Mouse (Mus musculus): ENCODE measurements around the gene Znhit1.
A peak's percentile ranks its signal among the peaks of the same experiment; 100 is the strongest.

Gene Znhit1

GRCm38 (mm10) chr5:136933930-136934329 lies 53.9 kb downstream of the Znhit1 start:
- no peak for TF ChIP-seq CTCF (conservative IDR thresholded peaks at IDR 0.05; ENCODE audit: low read length)
- no peak for TF ChIP-seq NANOG (IDR thresholded peaks at IDR 0.05; ENCODE audit: borderline replicate concordance, low read length)
- TF ChIP-seq POU5F1 (IDR thresholded peaks at IDR 0.05; ENCODE audit: borderline replicate concordance, low read length), result no peak
- peaks cover 76% of the 10 kb centered on the region for H3K36me3 ChIP-seq (ENCODE audit: insufficient read depth, low read length)
- no peaks in the 10 kb centered on the region for H3K27me3 ChIP-seq (ENCODE audit: insufficient read depth, low read length)
- H3K9me3 ChIP-seq (ENCODE audit: low read length), result peaks cover 12% of the 10 kb centered on the region
- peak overlapping the region; percentile 48 for H3K4me3 ChIP-seq (replicated peaks; ENCODE audit: low read length)
- H3K4me1 ChIP-seq (replicated peaks; ENCODE audit: low read depth, low read length), result peaks cover 82% of the 10 kb centered on the region

GRCm38 (mm10) chr5:136932956-136933355 lies 54.9 kb downstream of the Znhit1 start:
- H3K36me3 ChIP-seq (ENCODE audit: insufficient read depth, low read length), result peaks cover 73% of the 10 kb centered on the region
- H3K9me3 ChIP-seq (ENCODE audit: low read length), result peaks cover 4% of the 10 kb centered on the region
- TF ChIP-seq POU5F1 (IDR thresholded peaks at IDR 0.05; ENCODE audit: borderline replicate concordance, low read length), result no peak
- H3K4me3 ChIP-seq (replicated peaks; ENCODE audit: low read length), result no peak overlapping the region
- no peaks in the 10 kb centered on the region for H3K27me3 ChIP-seq (ENCODE audit: insufficient read depth, low read length)
- H3K4me1 ChIP-seq (replicated peaks; ENCODE audit: low read depth, low read length), result peaks cover 82% of the 10 kb centered on the region

Data from E14TG2a.4 (cell line).